Mouse (Mus musculus) neural tube, embryonic 13.5 days (tissue): ENCODE data around the gene Prrg3. TPM values are rescaled to one million over a fixed set of nuclear protein-coding genes. Genes with fewer than 3 reads are reported as not detected.
A peak's percentile ranks its signal among the peaks of the same experiment; 100 is the strongest.

Experiments used
- ATAC-seq: fragments of 200-750 bp; cut with Nextera tagmentation; 2 replicates; pipeline ENCODE4 v1.8.0; 2017; ENCODE audit warnings: low read depth, mild to moderate bottlenecking, moderate TSS enrichment, moderate library complexity
- H3K27ac ChIP-seq: fragments of 300-500 bp; sonication (generic); replicated peaks from 2 replicates; pipeline ENCODE4 v1.5.1; 2015; ENCODE audit warnings: moderate library complexity, mild to moderate bottlenecking, inconsistent platforms
- H3K27me3 ChIP-seq: fragments of 300-500 bp; sonication (generic); 2 replicates; pipeline ENCODE4 v1.6.1; 2015; ENCODE audit warnings: mild to moderate bottlenecking, inconsistent platforms
- H3K36me3 ChIP-seq: fragments of 300-500 bp; sonication (generic); 2 replicates; pipeline ENCODE4 v1.6.1; 2015; ENCODE audit warnings: mild to moderate bottlenecking, inconsistent platforms
- H3K4me1 ChIP-seq: fragments of 300-500 bp; sonication (generic); replicated peaks from 2 replicates; pipeline ENCODE4 v1.6.1; 2015; ENCODE audit warnings: inconsistent platforms
- H3K4me2 ChIP-seq: fragments of 300-500 bp; sonication (generic); 2 replicates; pipeline ENCODE4 v1.6.1; 2015; ENCODE audit warnings: inconsistent platforms, mild to moderate bottlenecking, moderate library complexity
- H3K4me3 ChIP-seq: fragments of 300-500 bp; sonication (generic); 2 replicates; pipeline ENCODE4 v1.5.1; 2015; ENCODE audit warnings: mild to moderate bottlenecking, inconsistent platforms
- H3K9ac ChIP-seq: fragments of 300-500 bp; sonication (generic); 2 replicates; pipeline ENCODE4 v1.6.1; 2015; ENCODE audit warnings: moderate library complexity, mild to moderate bottlenecking, inconsistent platforms
- H3K9me3 ChIP-seq: fragments of 300-500 bp; sonication (generic); 2 replicates; pipeline ENCODE4 v1.6.1; 2016; ENCODE audit warnings: inconsistent platforms
- WGBS: fragments of 180-500 bp; shearing (Covaris S2); methylation state at CpG from one replicate; pipeline ENCODE4 v1.1.7; 2015; 5-methylcytosine and 5-hydroxymethylcytosine counted together
- polyA plus RNA-seq: library from polyadenylated mRNA; unstranded; fragments of >200 nt; fragmentation: Nextera tagmentation; extraction: Ambion mirVana; gene quantifications from 2 replicates; pipeline ENCODE4 v1.2.1, GENCODE M21; 2015

The Prrg3 gene
- polyA plus RNA-seq, 1 experiment from 2014 or later, result 7.8 TPM

DNA sequence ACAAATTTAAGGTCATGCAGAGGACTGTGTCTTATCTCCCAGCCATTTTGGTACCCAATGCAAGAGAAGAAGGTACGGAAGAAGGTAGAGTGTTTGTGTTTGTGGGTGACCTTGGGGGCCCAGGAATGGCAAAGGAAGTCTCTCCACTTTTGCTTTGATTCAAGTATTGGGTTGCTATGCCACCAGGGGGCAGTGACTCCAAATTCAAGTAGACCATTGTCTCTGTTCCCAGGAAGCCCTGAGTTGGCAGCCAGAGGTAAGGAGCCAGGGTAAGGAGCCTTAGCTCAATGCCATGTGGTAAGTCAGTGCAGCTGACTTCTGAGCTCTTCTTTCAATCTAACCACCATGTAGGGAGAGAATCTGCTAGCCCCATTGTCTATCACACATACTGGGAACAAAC is 21.4 kb downstream of the Prrg3 start:
- Histone ChIP-seq H3K27me3 (no peaks in the 10 kb centered on the region), H3K27ac (no peak overlapping the region), H3K9ac (no peak overlapping the region), H3K4me2 (no peak overlapping the region), H3K4me1 (no peaks in the 10 kb centered on the region), H3K36me3 (no peaks in the 10 kb centered on the region), H3K9me3 (no peaks in the 10 kb centered on the region), H3K4me3 (no peak overlapping the region)
- WGBS, result 77% methylated on average over 1 of the region's 1 CpGs
- no peak for ATAC-seq

DNA sequence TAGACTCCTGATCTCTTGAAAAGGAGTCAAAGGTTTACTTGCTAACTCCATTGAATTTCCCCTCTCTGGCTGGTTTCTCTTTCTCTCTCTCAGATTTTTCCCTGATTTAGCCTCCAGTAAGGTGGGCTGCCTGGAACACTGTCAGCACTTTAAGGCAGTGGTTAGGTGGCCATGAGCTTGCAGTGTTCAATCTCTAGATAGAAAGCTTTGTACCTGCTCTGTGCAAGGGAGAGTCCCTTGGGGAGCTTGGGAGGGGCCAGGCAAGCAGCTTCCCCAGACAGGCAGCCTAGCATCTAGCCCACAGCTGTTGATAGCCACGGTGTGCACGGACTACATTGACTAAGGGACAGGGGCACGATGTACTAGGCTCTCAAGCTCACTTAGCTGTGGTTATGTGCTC is 29.1 kb downstream of the Prrg3 start, which contains the start of gene Cnga2:
Gene Cnga2 (plus strand): TSS at position 301 of the 400 bp plus-strand sequence.
- H3K9ac ChIP-seq, result no peak within 1 kb of the TSS

DNA sequence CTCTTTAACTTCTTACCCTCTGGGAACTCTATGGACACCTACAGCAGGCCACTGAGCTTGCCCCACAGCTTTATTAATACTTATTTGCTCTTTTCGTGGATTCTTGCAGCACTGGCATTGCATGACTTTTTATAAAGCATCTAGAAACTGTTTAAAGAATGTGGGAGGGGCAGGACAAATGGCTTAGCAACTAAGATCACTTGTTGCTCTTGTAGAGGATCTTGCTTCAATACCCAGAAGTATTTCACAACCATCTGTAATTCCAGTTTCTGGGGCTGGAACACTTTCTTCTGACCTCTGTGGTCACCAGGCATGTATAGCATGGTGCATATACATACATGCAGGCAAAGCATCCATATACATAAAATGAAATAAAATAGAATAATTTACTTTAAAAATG is 33.5 kb downstream of the Prrg3 start:
- Histone ChIP-seq H3K4me2 (no peak overlapping the region), H3K27ac (no peak overlapping the region), H3K9me3 (no peaks in the 10 kb centered on the region), H3K4me1 (no peaks in the 10 kb centered on the region), H3K27me3 (no peaks in the 10 kb centered on the region), H3K36me3 (no peaks in the 10 kb centered on the region), H3K4me3 (no peak overlapping the region), H3K9ac (no peak overlapping the region)
- ATAC-seq, result no peak
- 68% methylated on average over 1 of the region's 1 CpGs for WGBS

More for the DNA sequence above, 29.1 kb downstream of the Prrg3 start, which contains the start of gene Cnga2:
- H3K4me3 ChIP-seq, result no peak within 1 kb of the TSS
- H3K27me3 ChIP-seq, result no peaks in the 10 kb centered on the region
- no peaks in the 10 kb centered on the region for H3K4me1 ChIP-seq
- no peaks in the 10 kb centered on the region for H3K36me3 ChIP-seq
- H3K4me2 ChIP-seq, result no peak within 1 kb of the TSS
- WGBS, result 91% methylated on average over 3 of the region's 3 CpGs
- no peaks in the 10 kb centered on the region for H3K9me3 ChIP-seq
- no peak for ATAC-seq
- no peak within 1 kb of the TSS for H3K27ac ChIP-seq

DNA sequence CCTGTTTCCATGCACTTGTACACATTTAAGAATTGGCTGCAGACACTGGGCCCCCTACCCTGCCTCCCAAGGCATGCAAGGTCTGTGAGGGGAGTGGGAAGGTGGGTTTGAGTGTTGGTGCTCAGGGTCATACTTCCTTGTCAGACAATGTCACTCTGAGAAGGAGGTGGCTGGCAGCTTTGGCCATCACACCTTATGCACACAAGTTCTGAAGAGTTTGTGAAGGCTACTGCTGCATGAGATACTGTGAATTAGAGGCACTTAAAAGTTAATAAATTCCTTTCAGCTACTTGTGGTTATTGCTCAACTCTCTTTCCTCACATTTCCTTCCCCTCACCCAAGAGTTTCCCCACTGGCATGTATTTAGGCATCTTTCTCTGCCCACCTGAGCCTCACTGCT is 47.5 kb downstream of the Prrg3 start:
- Histone ChIP-seq H3K9me3 (no peaks in the 10 kb centered on the region), H3K9ac (no peak overlapping the region), H3K4me2 (no peak overlapping the region), H3K36me3 (no peaks in the 10 kb centered on the region), H3K27ac (no peak overlapping the region), H3K4me1 (no peaks in the 10 kb centered on the region), H3K27me3 (no peaks in the 10 kb centered on the region), H3K4me3 (no peak overlapping the region)
- ATAC-seq, result no peak

DNA sequence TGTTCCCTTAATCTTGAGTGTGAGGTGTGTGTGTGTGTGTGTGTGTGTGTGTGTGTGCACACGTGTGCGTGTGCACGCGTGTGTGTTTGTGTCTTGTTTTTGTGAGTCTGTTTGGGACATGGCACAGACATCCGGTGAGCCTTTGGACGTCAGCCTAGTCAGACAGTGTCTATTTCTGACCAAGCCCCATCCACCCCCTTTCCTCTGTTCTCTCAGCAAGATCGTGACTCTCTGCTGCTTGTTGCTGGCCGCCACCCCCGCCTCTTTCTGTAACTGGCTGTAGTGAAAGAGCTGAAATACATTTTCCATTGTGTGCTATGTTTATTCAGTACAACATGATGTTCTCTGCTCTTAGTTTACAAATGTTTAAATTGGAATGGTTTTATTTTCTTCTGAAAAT is 49.8 kb downstream of the Prrg3 start:
- Histone ChIP-seq H3K4me3 (no peak overlapping the region), H3K27ac (no peak overlapping the region), H3K9me3 (no peaks in the 10 kb centered on the region), H3K36me3 (no peaks in the 10 kb centered on the region), H3K4me1 (no peaks in the 10 kb centered on the region), H3K9ac (no peak overlapping the region), H3K27me3 (no peaks in the 10 kb centered on the region), H3K4me2 (no peak overlapping the region)
- 0 out of 2 replicates have a peak, but pooled peaks have one; percentile 40 for ATAC-seq
- 67% methylated on average over 9 of the region's 9 CpGs for WGBS

DNA sequence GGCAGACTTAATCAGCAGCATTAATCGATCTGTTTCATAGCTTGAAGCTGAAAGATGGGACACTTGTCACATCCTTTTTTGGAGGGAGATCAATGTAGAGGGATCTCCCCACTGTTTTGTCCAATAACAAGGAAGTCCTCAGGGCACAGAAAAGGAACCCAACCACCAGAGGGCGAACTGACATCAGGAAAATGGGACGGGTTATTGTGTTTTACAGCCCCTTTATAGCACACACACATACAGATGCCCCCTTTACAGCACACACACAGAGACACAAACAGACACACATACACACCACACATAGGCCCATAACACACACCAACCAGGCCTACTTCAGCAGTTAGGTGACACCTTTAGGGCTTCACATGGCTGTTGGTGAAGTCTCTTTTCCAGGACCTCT is 50.4 kb downstream of the Prrg3 start:
- 0 out of 2 replicates have a peak, but pooled peaks have one; percentile 36 for ATAC-seq
- H3K9ac ChIP-seq, result no peak overlapping the region
- no peak overlapping the region for H3K4me2 ChIP-seq
- H3K27me3 ChIP-seq, result no peaks in the 10 kb centered on the region
- H3K36me3 ChIP-seq, result no peaks in the 10 kb centered on the region
- no peaks in the 10 kb centered on the region for H3K9me3 ChIP-seq
- 27% methylated on average over 3 of the region's 3 CpGs for WGBS
- no peak overlapping the region for H3K27ac ChIP-seq
- H3K4me1 ChIP-seq, result no peaks in the 10 kb centered on the region
- H3K4me3 ChIP-seq, result no peak overlapping the region

DNA sequence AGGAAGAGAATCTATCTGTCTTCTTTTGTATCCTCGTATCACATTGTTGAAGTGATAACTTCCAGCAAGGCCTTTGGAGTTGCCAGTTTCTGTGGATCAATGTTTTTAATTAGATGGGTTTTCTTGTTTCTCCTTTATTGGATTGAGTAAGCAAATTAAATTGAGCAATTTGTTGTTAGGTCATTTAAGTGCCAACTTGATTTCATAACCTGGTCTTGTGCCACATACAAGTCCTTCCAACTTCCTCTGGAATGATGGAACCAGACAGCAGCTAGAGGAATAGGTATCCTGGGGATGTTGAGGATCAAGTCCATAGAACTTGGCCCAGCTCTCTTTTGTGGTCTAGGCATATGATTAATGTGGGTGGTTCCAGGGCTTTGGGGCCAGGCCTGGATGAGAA is 59.8 kb downstream of the Prrg3 start:
- ATAC-seq, result no peak
- H3K36me3 ChIP-seq, result no peaks in the 10 kb centered on the region
- H3K4me2 ChIP-seq, result no peak overlapping the region
- H3K27me3 ChIP-seq, result no peaks in the 10 kb centered on the region
- no peak overlapping the region for H3K27ac ChIP-seq
- H3K4me3 ChIP-seq, result no peak overlapping the region
- no peaks in the 10 kb centered on the region for H3K9me3 ChIP-seq
- 75% methylated on average over 1 of the region's 1 CpGs for WGBS
- no peaks in the 10 kb centered on the region for H3K4me1 ChIP-seq
- H3K9ac ChIP-seq, result no peak overlapping the region

Other genes with a start within 250 kb of the Prrg3 start
- gene Vma21, start 146.7 kb upstream of the Prrg3 start, polyA plus RNA-seq, result 48.3 and 51.2 TPM in 2 replicates
- gene Gm1141, start 41.6 kb upstream of the Prrg3 start, polyA plus RNA-seq, result 0.14 TPM in 1 of 2 replicates, not detected in the other
- gene Fate1, start 10.4 kb downstream of the Prrg3 start, polyA plus RNA-seq, result not detected in 2 replicates
- gene Cnga2, start 29.2 kb downstream of the Prrg3 start, polyA plus RNA-seq, result 0.13 TPM in 1 of 2 replicates, not detected in the other